Mouse (Mus musculus): ENCODE measurements around the gene Eme1.

Eme1 gene

GRCm38 (mm10) chr11:94600447-94600846 lies 53.3 kb downstream of the Eme1 start:
- in situ Hi-C loops (cut with MboI; ENCODE audit: unreplicated experiment in 2 of 2) = no loop called here

- in situ Hi-C loops (cut with MboI; ENCODE audit: unreplicated experiment in 2 of 2) = no loop called here
Observed at GRCm38 (mm10) chr11:94598437-94599120, 55.2 kb downstream of the Eme1 start.

- in situ Hi-C loops (cut with MboI; ENCODE audit: unreplicated experiment in 2 of 2) = no loop called here
Observed at GRCm38 (mm10) chr11:94597319-94597718, 56.4 kb downstream of the Eme1 start.

- in situ Hi-C loops (cut with MboI; ENCODE audit: unreplicated experiment in 2 of 2) = no loop called here
Observed at GRCm38 (mm10) chr11:94596311-94596852, 57.4 kb downstream of the Eme1 start.
